Mouse (Mus musculus): ENCODE data around the gene Bak1. TPM values are rescaled to one million over a fixed set of nuclear protein-coding genes. Genes with fewer than 3 reads are reported as not detected.

The Bak1 gene
- polyA plus RNA-seq, 1 experiment from 2014 or later: 8.1 TPM

DNA sequence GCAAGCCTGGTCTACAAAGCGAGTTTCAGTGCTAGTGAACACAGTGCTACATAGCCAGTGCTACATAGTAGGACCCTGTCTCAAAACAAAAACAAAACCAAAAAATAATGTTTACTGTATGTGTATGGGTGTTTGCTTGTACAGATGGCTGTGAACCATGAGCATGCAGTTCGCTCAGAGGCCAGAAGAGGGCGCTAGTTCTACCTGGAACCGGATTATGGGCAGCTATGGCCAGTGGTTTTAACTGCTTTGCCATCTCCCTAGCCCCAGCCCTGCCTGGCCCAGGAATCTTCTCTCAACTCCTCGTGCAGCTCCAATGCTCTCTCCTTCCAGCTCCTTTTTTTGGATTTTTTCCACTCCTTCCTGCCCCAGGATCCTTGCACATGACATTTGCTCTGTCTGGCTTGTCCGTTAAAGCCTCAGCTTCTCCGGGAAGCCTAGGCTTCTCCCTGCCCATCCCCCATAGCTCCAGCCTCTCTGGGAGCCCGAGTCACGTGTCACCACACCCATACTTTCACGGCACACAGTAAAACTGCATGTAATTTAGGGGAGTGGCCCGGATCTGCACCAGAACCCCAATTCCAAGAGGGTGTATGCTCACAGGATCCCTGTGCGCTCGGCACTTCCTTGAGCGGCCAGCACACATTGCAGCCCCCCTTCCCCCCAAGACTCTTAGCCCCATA lies 19.1 kb upstream of the Bak1 start:
- ATAC-seq: peak; percentile 67
- peaks cover 41% of the 10 kb centered on the region for H3K4me1 ChIP-seq (replicated peaks)
- WGBS: 64% methylated on average over 14 of the region's 14 CpGs
- H3K9me3 ChIP-seq: no peaks in the 10 kb centered on the region
- peak overlapping the region; percentile 89 for H3K27ac ChIP-seq
- peak overlapping the region; percentile 12; the same call in 1 of the 2 replicates for H3K9ac ChIP-seq
- H3K4me3 ChIP-seq (replicated peaks): no peak overlapping the region
- no peaks in the 10 kb centered on the region for H3K36me3 ChIP-seq
- no peaks in the 10 kb centered on the region for H3K27me3 ChIP-seq (replicated peaks)
- 0 out of 2 replicates have a peak overlapping the region, but pooled peaks have one; percentile 4 for H3K4me2 ChIP-seq (replicated peaks)

DNA sequence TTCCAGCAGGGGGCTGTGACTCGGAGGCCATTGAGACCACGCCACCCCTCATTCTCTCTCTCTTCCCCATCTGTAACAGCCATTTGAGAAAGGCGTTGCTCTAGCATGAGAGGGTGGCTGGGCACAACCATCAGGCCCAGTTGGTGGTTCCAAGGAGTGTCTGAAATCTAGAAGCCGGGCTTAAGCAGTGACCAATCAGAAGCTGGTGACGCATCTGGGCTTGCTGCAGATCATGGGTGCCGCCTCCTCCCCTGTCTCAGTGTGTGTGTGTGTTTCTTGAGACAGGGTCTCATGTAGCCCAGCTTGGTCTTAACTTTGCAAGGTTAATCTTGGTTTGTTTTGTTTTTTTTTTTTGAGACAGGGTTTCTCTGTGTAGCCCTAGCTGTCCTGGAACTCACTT lies 16.4 kb upstream of the Bak1 start:
- no peak for ATAC-seq
- WGBS: 93% methylated on average over 6 of the region's 6 CpGs
- Histone ChIP-seq H3K4me2 (replicated peaks) (no peak overlapping the region), H3K4me3 (replicated peaks) (no peak overlapping the region), H3K9me3 (no peaks in the 10 kb centered on the region), H3K4me1 (replicated peaks) (peaks cover 35% of the 10 kb centered on the region), H3K9ac (no peak overlapping the region), H3K27ac (no peak overlapping the region), H3K27me3 (replicated peaks) (no peaks in the 10 kb centered on the region), H3K36me3 (no peaks in the 10 kb centered on the region)

DNA sequence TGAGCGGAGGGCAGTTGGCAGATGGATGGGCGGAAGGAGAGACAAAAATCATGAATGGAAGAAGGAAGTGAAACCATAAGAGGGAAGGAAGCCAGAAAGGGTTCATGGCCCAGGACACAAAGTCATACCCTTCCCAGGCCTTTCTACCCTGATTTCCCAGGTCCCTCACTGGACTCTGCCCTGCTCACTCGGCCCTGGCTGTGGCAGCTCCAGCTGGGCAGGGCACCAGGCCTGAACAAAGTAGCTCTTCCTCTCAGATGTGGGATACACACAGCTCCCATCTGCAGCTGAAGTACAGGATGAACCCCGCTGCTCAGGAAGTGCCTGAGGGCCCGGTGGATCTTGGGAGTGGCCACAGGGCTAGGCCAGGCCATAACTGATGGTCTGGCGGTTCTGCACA lies 14.0 kb upstream of the Bak1 start:
- H3K9ac ChIP-seq: 0 out of 2 replicates have a peak overlapping the region, but pooled peaks have one; percentile 8
- H3K4me2 ChIP-seq (replicated peaks): no peak overlapping the region
- 54% methylated on average over 6 of the region's 6 CpGs for WGBS
- H3K4me1 ChIP-seq (replicated peaks): peaks cover 48% of the 10 kb centered on the region
- H3K9me3 ChIP-seq: no peaks in the 10 kb centered on the region
- ATAC-seq: 0 out of 2 replicates have a peak, but pooled peaks have one; percentile 4
- no peaks in the 10 kb centered on the region for H3K36me3 ChIP-seq
- 0 out of 2 replicates have a peak overlapping the region, but pooled peaks have one; percentile 51 for H3K27ac ChIP-seq
- H3K4me3 ChIP-seq (replicated peaks): no peak overlapping the region
- H3K27me3 ChIP-seq (replicated peaks): no peaks in the 10 kb centered on the region

GRCm38 (mm10) chr17:27041787-27042055 lies 12.9 kb upstream of the Bak1 start:
- Histone ChIP-seq H3K36me3 (no peaks in the 10 kb centered on the region), H3K4me3 (replicated peaks) (no peak overlapping the region), H3K4me2 (replicated peaks) (no peak overlapping the region), H3K27ac (no peak overlapping the region), H3K4me1 (replicated peaks) (peaks cover 49% of the 10 kb centered on the region), H3K27me3 (replicated peaks) (no peaks in the 10 kb centered on the region), H3K9me3 (no peaks in the 10 kb centered on the region), H3K9ac (no peak overlapping the region)
- no peak for ATAC-seq
- 88% methylated on average over 2 of the region's 2 CpGs for WGBS

- Histone ChIP-seq H3K4me3 (replicated peaks) (no peak overlapping the region), H3K4me1 (replicated peaks) (peaks cover 45% of the 10 kb centered on the region), H3K36me3 (no peaks in the 10 kb centered on the region), H3K9ac (no peak overlapping the region), H3K27me3 (replicated peaks) (no peaks in the 10 kb centered on the region), H3K27ac (no peak overlapping the region), H3K9me3 (no peaks in the 10 kb centered on the region), H3K4me2 (replicated peaks) (no peak overlapping the region)
- ATAC-seq: no peak
- WGBS: 60% methylated on average over 10 of the region's 13 CpGs
These were observed 12.4 kb upstream of the Bak1 start for GRCm38 (mm10) chr17:27041046-27041786.

GRCm38 (mm10) chr17:27040304-27041045 lies 11.7 kb upstream of the Bak1 start:
- H3K4me1 ChIP-seq (replicated peaks): peaks cover 45% of the 10 kb centered on the region
- H3K27ac ChIP-seq: peak overlapping the region; percentile 19; the same call in 1 of the 2 replicates
- WGBS: 22% methylated on average over 20 of the region's 20 CpGs

DNA sequence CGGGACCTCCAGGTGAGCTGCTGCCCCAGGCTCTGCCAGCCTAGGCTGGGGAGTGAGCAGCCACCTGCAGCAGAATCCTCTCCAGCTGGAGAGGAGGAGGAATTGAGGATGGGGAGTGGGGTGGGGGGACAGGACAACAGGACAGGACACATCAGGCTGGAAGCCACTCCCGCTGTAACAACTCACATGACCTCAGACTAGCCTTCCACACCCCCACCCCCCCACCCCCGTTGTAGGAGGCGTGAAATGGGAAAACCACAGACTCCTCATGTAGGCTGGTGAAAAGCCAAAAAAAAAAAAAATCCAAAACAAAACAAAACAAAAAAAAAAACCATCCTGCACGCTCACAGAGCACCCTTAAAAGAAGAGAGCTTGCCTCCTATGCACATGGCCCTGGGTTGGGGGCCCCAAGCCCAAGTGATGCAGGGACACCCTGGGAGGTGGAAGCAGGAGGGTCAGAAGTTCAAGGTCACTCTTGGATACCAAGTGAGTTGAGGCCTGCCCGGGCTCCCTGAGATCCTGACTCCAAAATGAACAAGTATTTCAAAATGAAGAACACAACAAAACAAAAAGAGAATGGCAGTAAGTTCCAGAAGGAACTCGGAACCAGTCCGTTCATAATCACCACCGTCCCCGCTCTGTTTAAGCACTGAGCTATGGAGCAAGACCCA lies 10.8 kb upstream of the Bak1 start:
- ATAC-seq: no peak
- 0 out of 2 replicates have a peak overlapping the region, but pooled peaks have one; percentile 19 for H3K27ac ChIP-seq
- H3K36me3 ChIP-seq: no peaks in the 10 kb centered on the region
- 73% methylated on average over 10 of the region's 10 CpGs for WGBS
- no peak overlapping the region for H3K4me3 ChIP-seq (replicated peaks)
- no peaks in the 10 kb centered on the region for H3K27me3 ChIP-seq (replicated peaks)
- H3K9ac ChIP-seq: no peak overlapping the region
- H3K4me2 ChIP-seq (replicated peaks): 0 out of 2 replicates have a peak overlapping the region, but pooled peaks have one; percentile 3
- peaks cover 45% of the 10 kb centered on the region for H3K4me1 ChIP-seq (replicated peaks)
- no peaks in the 10 kb centered on the region for H3K9me3 ChIP-seq

More at GRCm38 (mm10) chr17:27040304-27041045, 11.7 kb upstream of the Bak1 start:
- H3K27me3 ChIP-seq (replicated peaks): no peaks in the 10 kb centered on the region
- no peak overlapping the region for H3K4me3 ChIP-seq (replicated peaks)
- H3K9me3 ChIP-seq: no peaks in the 10 kb centered on the region
- H3K4me2 ChIP-seq (replicated peaks): peak overlapping the region; percentile 3; the same call in 1 of the 2 replicates
- ATAC-seq: peak; percentile 5; the same call in 1 of the 2 replicates
- no peaks in the 10 kb centered on the region for H3K36me3 ChIP-seq
- H3K9ac ChIP-seq: 0 out of 2 replicates have a peak overlapping the region, but pooled peaks have one; percentile 8

GRCm38 (mm10) chr17:27038335-27039050 lies 9.7 kb upstream of the Bak1 start:
- H3K27ac ChIP-seq: peak overlapping the region; percentile 37
- peak; percentile 75 for ATAC-seq
- peak overlapping the region; percentile 15 for H3K4me2 ChIP-seq (replicated peaks)
- WGBS: 28% methylated on average over 18 of the region's 18 CpGs
- peaks cover 45% of the 10 kb centered on the region for H3K4me1 ChIP-seq (replicated peaks)
- no peak overlapping the region for H3K4me3 ChIP-seq (replicated peaks)
- no peaks in the 10 kb centered on the region for H3K36me3 ChIP-seq
- no peak overlapping the region for H3K9ac ChIP-seq
- H3K27me3 ChIP-seq (replicated peaks): no peaks in the 10 kb centered on the region
- H3K9me3 ChIP-seq: no peaks in the 10 kb centered on the region

DNA sequence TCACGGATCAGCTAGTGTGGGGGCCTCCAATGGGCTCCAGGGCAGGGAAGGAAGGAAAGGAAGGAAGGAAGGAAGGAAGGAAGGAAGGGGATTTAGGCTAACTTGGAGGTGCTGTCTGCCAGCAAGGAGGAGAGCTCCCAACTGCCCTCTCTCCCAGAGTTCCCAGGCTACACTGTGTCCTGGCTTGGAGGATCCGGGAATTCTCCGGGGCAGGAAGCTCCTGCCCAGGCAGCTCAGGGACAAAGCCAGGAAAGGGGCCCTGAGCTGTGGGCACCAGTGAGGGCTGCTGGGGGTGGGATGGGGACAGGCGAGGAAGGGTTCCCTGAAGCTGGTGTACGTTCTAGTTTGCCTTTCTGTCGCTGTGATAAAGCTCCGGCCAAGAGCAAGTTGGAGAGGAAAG lies 7.7 kb upstream of the Bak1 start:
- H3K9me3 ChIP-seq: no peaks in the 10 kb centered on the region
- no peak overlapping the region for H3K27ac ChIP-seq
- H3K27me3 ChIP-seq (replicated peaks): no peaks in the 10 kb centered on the region
- ATAC-seq: no peak
- H3K4me3 ChIP-seq (replicated peaks): no peak overlapping the region
- 76% methylated on average over 7 of the region's 7 CpGs for WGBS
- H3K36me3 ChIP-seq: no peaks in the 10 kb centered on the region
- peaks cover 45% of the 10 kb centered on the region for H3K4me1 ChIP-seq (replicated peaks)
- H3K9ac ChIP-seq: no peak overlapping the region
- no peak overlapping the region for H3K4me2 ChIP-seq (replicated peaks)

GRCm38 (mm10) chr17:27032869-27033268 lies 4.1 kb upstream of the Bak1 start:
- Histone ChIP-seq H3K27me3 (replicated peaks) (no peaks in the 10 kb centered on the region), H3K36me3 (no peaks in the 10 kb centered on the region), H3K9ac (no peak overlapping the region), H3K27ac (no peak overlapping the region), H3K4me2 (replicated peaks) (peak overlapping the region; percentile 49), H3K4me1 (replicated peaks) (peaks cover 20% of the 10 kb centered on the region; the same call in 1 of the 2 replicates), H3K4me3 (replicated peaks) (no peak overlapping the region), H3K9me3 (no peaks in the 10 kb centered on the region)
- WGBS: under 1% methylated on average over 14 of the region's 14 CpGs
- peak; percentile 46; the same call in 1 of the 2 replicates for ATAC-seq

DNA sequence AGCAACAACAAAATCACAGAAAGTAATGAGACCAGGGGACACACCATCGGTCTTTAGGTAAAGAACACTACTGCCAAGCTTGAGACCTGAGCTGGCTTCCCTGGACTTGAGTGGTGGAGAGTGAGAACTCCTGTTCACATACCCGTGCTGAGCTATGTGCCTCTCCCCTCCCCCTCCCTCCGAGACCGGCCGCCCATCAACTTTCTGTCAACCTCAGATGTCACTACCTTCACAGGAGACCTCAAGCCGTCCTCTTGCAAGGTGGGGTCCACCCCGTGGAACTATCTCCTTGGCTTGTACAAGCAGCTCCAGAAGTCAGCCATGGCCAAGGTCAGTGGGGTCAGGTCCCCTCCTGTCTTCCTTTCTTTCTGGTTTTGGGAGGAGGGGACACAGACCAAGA lies 3.5 kb upstream of the Bak1 start:
- no peak overlapping the region for H3K9ac ChIP-seq
- peaks cover 20% of the 10 kb centered on the region; the same call in 1 of the 2 replicates for H3K4me1 ChIP-seq (replicated peaks)
- 52% methylated on average over 7 of the region's 7 CpGs for whole genome bisulfite sequencing
- ATAC-seq: no peak
- no peaks in the 10 kb centered on the region for H3K27me3 ChIP-seq (replicated peaks)
- no peaks in the 10 kb centered on the region for H3K36me3 ChIP-seq
- H3K4me3 ChIP-seq (replicated peaks): no peak overlapping the region
- H3K9me3 ChIP-seq: no peaks in the 10 kb centered on the region
- no peak overlapping the region for H3K27ac ChIP-seq
- H3K4me2 ChIP-seq (replicated peaks): peak overlapping the region; percentile 49; the same call in 1 of the 2 replicates

All from intestine, embryonic 15.5 days (tissue).